Comparison of ENCODE assay signal across 14 mouse cellular contexts in genomic region chrX:71181526-71181925, GRCm38 (mm10).
"Had no signal": no experiment of that assay in that cellular context is flagged by ENCODE, and none has a peak within 500 bp of the region (broad histone marks: within the 10 kb centered on the region; RNA-seq: fewer than 3 reads in every experiment).

No protein-coding gene starts in this region.

- H3K4me3 ChIP-seq: limb, embryonic 12.5 days; liver, embryonic 13.5 days; midbrain, embryonic 12.5 days; neural tube, embryonic 13.5 days had no signal

- H3K4me2 ChIP-seq: limb, embryonic 12.5 days; liver, embryonic 13.5 days; midbrain, embryonic 12.5 days; neural tube, embryonic 13.5 days had no signal

- H3K27me3 ChIP-seq: neural tube, embryonic 13.5 days had no signal

- H3K27ac ChIP-seq: limb, embryonic 12.5 days; liver, embryonic 13.5 days; midbrain, embryonic 12.5 days; neural tube, embryonic 13.5 days had no signal

- H3K9me3 ChIP-seq: limb, embryonic 12.5 days; liver, embryonic 13.5 days; midbrain, embryonic 12.5 days; neural tube, embryonic 13.5 days had no signal

- H3K36me3 ChIP-seq: limb, embryonic 12.5 days; liver, embryonic 13.5 days; midbrain, embryonic 12.5 days; neural tube, embryonic 13.5 days had no signal

- ATAC-seq: liver, postnatal 0 days; midbrain, embryonic 16.5 days had no signal

- H3K9ac ChIP-seq: limb, embryonic 12.5 days; liver, embryonic 13.5 days; liver, postnatal 0 days; midbrain, embryonic 12.5 days; neural tube, embryonic 13.5 days had no signal

- H3K4me1 ChIP-seq: limb, embryonic 12.5 days; liver, embryonic 13.5 days; midbrain, embryonic 12.5 days; neural tube, embryonic 13.5 days had no signal

- DNase-seq: kidney, adult 18-20 months; kidney, postnatal 14 days; liver; liver, embryonic 13.5 days; liver, postnatal 0 days; retina, postnatal 1 day; right cerebral cortex, postnatal 4 days; spleen, adult 18-20 months; thymus, adult 2 months; thymus, postnatal 25 days had no signal
